Mouse (Mus musculus): ENCODE results near the gene Sox13.

DNA sequence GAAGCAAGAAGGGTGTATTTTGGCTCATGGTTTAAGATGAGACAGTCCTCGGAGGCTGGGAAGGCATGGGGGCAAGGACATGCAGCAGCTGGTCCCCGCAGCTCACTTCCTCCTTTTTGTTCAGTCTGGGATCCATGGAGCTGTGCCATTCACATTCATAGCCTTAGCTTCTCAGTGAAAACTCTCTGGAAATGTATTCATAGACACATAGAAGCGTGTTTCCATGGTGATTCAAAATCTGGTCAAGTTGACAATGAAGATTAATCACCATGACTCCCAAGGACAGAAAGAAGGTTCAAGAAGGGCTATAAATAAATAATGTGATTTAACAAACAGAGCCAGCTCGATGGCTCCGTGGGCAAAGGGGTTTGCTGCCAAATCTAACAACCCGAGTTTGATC lies 90.2 kb downstream of the Sox13 start:
- TF ChIP-seq EP300 (IDR thresholded peaks at IDR 0.05; ENCODE audit: low read length) (no peak), CTCF (conservative IDR thresholded peaks at IDR 0.05 in 1 of 2, IDR thresholded peaks at IDR 0.05 in 1 of 2; ENCODE audit: low read depth in 2 of 2, low read length in 2 of 2) (no peak), RCOR1 (conservative IDR thresholded peaks at IDR 0.05; ENCODE audit: low read depth, low read length) (no peak)

Data from CH12.LX (cell line).